Mouse (Mus musculus) cerebellum, adult 2 months (tissue): Measurements from ENCODE around the gene Erc1.

Source experiments
- CTCF ChIP-seq: fragments of 200-500 bp; IDR thresholded peaks from 2 replicates; pipeline ENCODE4 v1.5.1; 2011; ENCODE audit warnings: low read depth, mild to moderate bottlenecking, control low read depth, low read length, moderate library complexity, borderline replicate concordance; ENCODE audit not compliant: insufficient read depth
- POLR2A ChIP-seq: fragments of 200-500 bp; IDR thresholded peaks from 2 replicates; pipeline ENCODE4 v1.6.1; 2011; ENCODE audit warnings: low read length, control low read depth, borderline replicate concordance; ENCODE audit not compliant: insufficient read depth

DNA sequence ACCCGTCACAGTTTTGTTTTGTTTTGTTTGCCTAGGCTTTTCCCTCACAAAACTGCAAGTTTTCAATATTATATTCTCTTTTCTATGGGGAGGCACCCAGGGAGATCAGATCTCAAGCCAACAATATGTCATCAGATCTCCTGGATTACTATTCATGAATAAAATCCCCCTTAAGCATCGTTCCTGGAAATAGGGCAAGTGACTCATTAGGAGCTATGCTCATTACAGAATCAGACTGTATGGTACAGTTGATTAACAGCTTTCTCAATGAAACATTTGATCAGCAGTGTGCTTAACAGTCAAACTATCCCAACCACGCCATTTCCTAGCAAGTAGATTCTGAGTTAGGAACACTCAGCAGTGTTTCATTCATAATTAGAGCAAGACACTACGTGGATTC is 7.5 kb upstream of the Erc1 start:
- TF ChIP-seq CTCF (no peak), POLR2A (no peak)
